Mouse (Mus musculus): ENCODE measurements around the gene Rgs3.

The Rgs3 gene

GRCm38 (mm10) chr4:62629461-62629860 lies 69.8 kb downstream of the Rgs3 start:
- DNase-seq (ENCODE audit: low spot score) = no peak

GRCm38 (mm10) chr4:62629905-62630304 lies 70.3 kb downstream of the Rgs3 start:
- DNase-seq (ENCODE audit: low spot score) = peak; percentile 65

- no peak for DNase-seq (ENCODE audit: low spot score)
These were observed 73.6 kb downstream of the Rgs3 start for GRCm38 (mm10) chr4:62633243-62633642.

- DNase-seq (ENCODE audit: low spot score) = peak; percentile 72
These were observed 74.5 kb downstream of the Rgs3 start for GRCm38 (mm10) chr4:62634054-62634591.

- DNase-seq (ENCODE audit: low spot score) = no peak
These were observed 75.2 kb downstream of the Rgs3 start for GRCm38 (mm10) chr4:62634840-62635239.

GRCm38 (mm10) chr4:62636047-62636446 lies 76.4 kb downstream of the Rgs3 start:
- no peak for DNase-seq (ENCODE audit: low spot score)

- DNase-seq (ENCODE audit: low spot score) = peak; percentile 32
These were observed 78.4 kb downstream of the Rgs3 start for GRCm38 (mm10) chr4:62637856-62638604.

- no peak for DNase-seq (ENCODE audit: low spot score)
These were observed 81.0 kb downstream of the Rgs3 start for GRCm38 (mm10) chr4:62640496-62641229.

- DNase-seq (ENCODE audit: low spot score) = no peak
These were observed 81.6 kb downstream of the Rgs3 start for GRCm38 (mm10) chr4:62641230-62641589.

- DNase-seq (ENCODE audit: low spot score) = no peak
These were observed 82.0 kb downstream of the Rgs3 start for GRCm38 (mm10) chr4:62641656-62642055.

GRCm38 (mm10) chr4:62643401-62643800 lies 83.8 kb downstream of the Rgs3 start:
- DNase-seq (ENCODE audit: low spot score) = no peak

- DNase-seq (ENCODE audit: low spot score) = no peak
These were observed 84.6 kb downstream of the Rgs3 start for GRCm38 (mm10) chr4:62644031-62644793.

GRCm38 (mm10) chr4:62646556-62647248 lies 87.1 kb downstream of the Rgs3 start:
- DNase-seq (ENCODE audit: low spot score) = no peak

GRCm38 (mm10) chr4:62648848-62649247 lies 89.2 kb downstream of the Rgs3 start:
- DNase-seq (ENCODE audit: low spot score) = no peak

GRCm38 (mm10) chr4:62649536-62650230 lies 90.0 kb downstream of the Rgs3 start:
- no peak for DNase-seq (ENCODE audit: low spot score)

GRCm38 (mm10) chr4:62651179-62651760 lies 91.6 kb downstream of the Rgs3 start:
- no peak for DNase-seq (ENCODE audit: low spot score)

GRCm38 (mm10) chr4:62652215-62652614 lies 92.6 kb downstream of the Rgs3 start:
- DNase-seq (ENCODE audit: low spot score) = no peak

GRCm38 (mm10) chr4:62652921-62653757 lies 93.5 kb downstream of the Rgs3 start:
- no peak for DNase-seq (ENCODE audit: low spot score)

GRCm38 (mm10) chr4:62653922-62654661 lies 94.4 kb downstream of the Rgs3 start:
- no peak for DNase-seq (ENCODE audit: low spot score)

Measured in T-cell, adult 2 months (primary cell).